Mouse (Mus musculus): Measurements from ENCODE around the gene Irs3. TPM values are rescaled to one million over a fixed set of nuclear protein-coding genes. Genes with fewer than 3 reads are reported as not detected.

The Irs3 gene
- total RNA-seq, 2 experiments from 2014 or later = 4.8 to 6.2 TPM

GRCm38 (mm10) chr5:137656977-137657376 is 11.5 kb upstream of the Irs3 start:
- peak; percentile 72 to 83 for DNase-seq

- DNase-seq = no peak
Measured at GRCm38 (mm10) chr5:137654746-137655145, 9.2 kb upstream of the Irs3 start.

- no peak for DNase-seq
Measured at GRCm38 (mm10) chr5:137653366-137653765, 7.9 kb upstream of the Irs3 start.

GRCm38 (mm10) chr5:137652474-137652873 is 7.0 kb upstream of the Irs3 start:
- peak; percentile 70 to 87 for DNase-seq

- no peak for DNase-seq
Measured at GRCm38 (mm10) chr5:137649669-137650571, 4.4 kb upstream of the Irs3 start.

- no peak for DNase-seq
Measured at GRCm38 (mm10) chr5:137649251-137649650, 3.7 kb upstream of the Irs3 start.

- DNase-seq = no peak
Measured at GRCm38 (mm10) chr5:137647827-137648601, 2.5 kb upstream of the Irs3 start.

- peak; percentile 33 to 43 for DNase-seq
Measured at GRCm38 (mm10) chr5:137645091-137645651, 343 bp downstream of the Irs3 start.

GRCm38 (mm10) chr5:137644484-137644883 is 1.0 kb downstream of the Irs3 start:
- no peak for DNase-seq

- DNase-seq = no peak
Measured at GRCm38 (mm10) chr5:137642886-137643285, 2.6 kb downstream of the Irs3 start.

- DNase-seq = peak; percentile 40 to 68
Measured at GRCm38 (mm10) chr5:137641054-137641453, 4.5 kb downstream of the Irs3 start, which contains the start of gene Sap25. TSS of gene Sap25 (plus strand) at chr5:137641334.

GRCm38 (mm10) chr5:137639472-137639871 is 6.0 kb downstream of the Irs3 start:
- DNase-seq = no peak

- DNase-seq = no peak
Measured at GRCm38 (mm10) chr5:137633397-137634084, 12.0 kb downstream of the Irs3 start.

GRCm38 (mm10) chr5:137631591-137631990 is 13.9 kb downstream of the Irs3 start:
- DNase-seq = no peak

GRCm38 (mm10) chr5:137631171-137631570 is 14.3 kb downstream of the Irs3 start:
- no peak for DNase-seq

GRCm38 (mm10) chr5:137630602-137631001 is 14.9 kb downstream of the Irs3 start:
- no peak for DNase-seq

GRCm38 (mm10) chr5:137629906-137630545 is 15.5 kb downstream of the Irs3 start:
- DNase-seq = no peak

GRCm38 (mm10) chr5:137629306-137629721 is 16.2 kb downstream of the Irs3 start:
- DNase-seq = no peak

- peak; percentile 99 for DNase-seq
Measured at GRCm38 (mm10) chr5:137628498-137629305, 16.8 kb downstream of the Irs3 start, which contains the start of the genes Fbxo24, Lrch4 and Gm20605. TSS of gene Fbxo24 (minus strand) at chr5:137629002. TSS of gene Lrch4 (plus strand) at chr5:137629121. TSS of gene Gm20605 (plus strand) at chr5:137629175.

GRCm38 (mm10) chr5:137627991-137628390 is 17.5 kb downstream of the Irs3 start:
- peak; percentile 59 to 64 for DNase-seq
